9 mouse cellular contexts compared by ENCODE assay signal in genomic region chrX:140320671-140321070, GRCm38 (mm10). TPM values are rescaled to one million over a fixed set of nuclear protein-coding genes. Genes with fewer than 3 reads are reported as not detected.
"Had no signal": no experiment of that assay in that cellular context is flagged by ENCODE, and none has a peak within 500 bp of the region (broad histone marks: within the 10 kb centered on the region; RNA-seq: fewer than 3 reads in every experiment).

No protein-coding gene starts in this region.

RNA-seq across cellular contexts. Expression of gene Frmpd3, which starts 21.4 kb away (rescaled TPM):
- polyA plus RNA-seq: liver, adult 2 months; liver, embryonic 12.5 days; liver, embryonic 13.5 days; liver, embryonic 14.5 days; liver, embryonic 15.5 days; liver, embryonic 16.5 days; liver, postnatal 0 days; macrophage; myocyte had no signal
